ENCODE assay signal across 8 mouse cellular contexts in genomic region chr5:122770806-122771261, GRCm38 (mm10). TPM values are rescaled to one million over a fixed set of nuclear protein-coding genes. Genes with fewer than 3 reads are reported as not detected.
DNase-seq lines count a peak whose midpoint lies in the region; ATAC-seq and TF ChIP-seq lines count a peak whose summit lies in the region.

No protein-coding gene starts in this region.

- no peaks in the 10 kb centered on the region for H3K36me3 ChIP-seq in heart, embryonic 15.5 days
- peaks cover 52% of the 10 kb centered on the region for H3K36me3 ChIP-seq in limb, embryonic 10.5 days
- no peaks in the 10 kb centered on the region for H3K36me3 ChIP-seq in midbrain, postnatal 0 days (ENCODE audit: insufficient read depth, low read length)

- H3K4me1 ChIP-seq in heart, embryonic 15.5 days (replicated peaks), result peaks cover 20% of the 10 kb centered on the region
- H3K4me1 ChIP-seq in limb, embryonic 10.5 days, result peaks cover 24% of the 10 kb centered on the region
- H3K4me1 ChIP-seq in midbrain, postnatal 0 days (ENCODE audit: insufficient read depth, low read length), result no peaks in the 10 kb centered on the region; the same call in 1 of the 2 replicates

- H3K9me3 ChIP-seq in heart, embryonic 15.5 days (replicated peaks), result no peaks in the 10 kb centered on the region
- H3K9me3 ChIP-seq in limb, embryonic 10.5 days (replicated peaks), result no peaks in the 10 kb centered on the region; the same call in 1 of the 2 replicates
- no peaks in the 10 kb centered on the region for H3K9me3 ChIP-seq in midbrain, postnatal 0 days (ENCODE audit: low read length)

- WGBS in heart, embryonic 15.5 days, result 43% methylated on average over 10 of the region's 10 CpGs
- 65% methylated on average over 10 of the region's 10 CpGs for WGBS in limb, embryonic 10.5 days
- 60% methylated on average over 10 of the region's 10 CpGs for WGBS in midbrain, postnatal 0 days

- TF ChIP-seq CTCF in midbrain, postnatal 0 days (IDR thresholded peaks at IDR 0.05), result no peak

- DNase-seq in B cell, adult 2 months, result peak; percentile 46 to 48
- DNase-seq in MN1 (ENCODE audit: low spot score), result peak; percentile 78
- DNase-seq in cerebellum, postnatal 25 days, result peak; percentile 93 to 95
- no peak for DNase-seq in limb, embryonic 10.5 days (ENCODE audit: low spot score)
- peak; percentile 81 for DNase-seq in midbrain, postnatal 0 days (ENCODE audit: low spot score)
- no peak for DNase-seq in left cerebral cortex, adult 9 months (ENCODE audit: low spot score in 2 of 2)

- no peaks in the 10 kb centered on the region for H3K27me3 ChIP-seq in heart, embryonic 15.5 days
- H3K27me3 ChIP-seq in limb, embryonic 10.5 days (ENCODE audit: low read depth, poor library complexity, severe bottlenecking), result no peaks in the 10 kb centered on the region
- no peaks in the 10 kb centered on the region for H3K27me3 ChIP-seq in midbrain, postnatal 0 days (ENCODE audit: insufficient read depth, low read length)

- peak; percentile 50; the same call in 1 of the 2 replicates for ATAC-seq in heart, embryonic 15.5 days (replicated peaks; ENCODE audit: insufficient number of reproducible peaks, insufficient read depth, low FRiP score, low read depth)
- ATAC-seq in midbrain, postnatal 0 days (ENCODE audit: low FRiP score), result no peak
- ATAC-seq in erythroblast, adult 5-6 weeks (replicated peaks; ENCODE audit: low FRiP score, poor library complexity, severe bottlenecking), result no peak

- peak overlapping the region; percentile 30 for H3K4me2 ChIP-seq in heart, embryonic 15.5 days
- H3K4me2 ChIP-seq in midbrain, postnatal 0 days (ENCODE audit: low read depth, low read length, poor library complexity, severe bottlenecking), result peak overlapping the region; percentile 4; the same call in 1 of the 2 replicates

- H3K9ac ChIP-seq in heart, embryonic 15.5 days, result no peak overlapping the region
- no peak overlapping the region for H3K9ac ChIP-seq in midbrain, postnatal 0 days (replicated peaks; ENCODE audit: low read length, poor library complexity, severe bottlenecking)

- no peak overlapping the region for H3K4me3 ChIP-seq in heart, embryonic 15.5 days
- no peak overlapping the region for H3K4me3 ChIP-seq in limb, embryonic 10.5 days
- H3K4me3 ChIP-seq in midbrain, postnatal 0 days (ENCODE audit: low read depth, low read length), result no peak overlapping the region

- H3K27ac ChIP-seq in heart, embryonic 15.5 days, result peak overlapping the region; percentile 79
- H3K27ac ChIP-seq in limb, embryonic 10.5 days, result peak overlapping the region; percentile 65
- H3K27ac ChIP-seq in midbrain, postnatal 0 days (ENCODE audit: low read depth, low read length), result peak overlapping the region; percentile 14; the same call in 1 of the 2 replicates

RNA-seq across cellular contexts. Expression of gene Camkk2, which starts 8.4 kb away (rescaled TPM):
- 11.8 and 17.6 TPM in 2 replicates for polyA plus RNA-seq in heart, embryonic 15.5 days (2015; fragmentation: Nextera tagmentation; extraction: Ambion mirVana)
- polyA plus RNA-seq in limb, embryonic 10.5 days (2016; fragmentation: Nextera tagmentation; extraction: Ambion mirVana), result 29.3 and 30.0 TPM in 2 replicates
- 70.5 and 70.9 TPM in 2 replicates for total RNA-seq in midbrain, postnatal 0 days (2014; rRNA removed)
- polyA plus RNA-seq in midbrain, postnatal 0 days (2015; fragmentation: Nextera tagmentation; extraction: Ambion mirVana), result 66.8 and 67.5 TPM in 2 replicates
- total RNA-seq in erythroblast, adult 5-6 weeks (2015; ENCODE audit: low replicate concordance), result 10.9 and 24.0 TPM in 2 replicates
- 12.8 and 21.6 TPM in 2 replicates for total RNA-seq in erythroblast, adult 5-6 weeks (2017; ENCODE audit: low replicate concordance)

RNA-seq across cellular contexts. Expression of gene Anapc5, which starts 50.3 kb away (rescaled TPM):
- 286 and 337 TPM in 2 replicates for polyA plus RNA-seq in heart, embryonic 15.5 days (2015; fragmentation: Nextera tagmentation; extraction: Ambion mirVana)
- 489 and 505 TPM in 2 replicates for polyA plus RNA-seq in limb, embryonic 10.5 days (2016; fragmentation: Nextera tagmentation; extraction: Ambion mirVana)
- 463 and 516 TPM in 2 replicates for total RNA-seq in midbrain, postnatal 0 days (2014; rRNA removed)
- polyA plus RNA-seq in midbrain, postnatal 0 days (2015; fragmentation: Nextera tagmentation; extraction: Ambion mirVana), result 461 and 464 TPM in 2 replicates
- total RNA-seq in erythroblast, adult 5-6 weeks (2015; ENCODE audit: low replicate concordance), result 76.7 and 89.7 TPM in 2 replicates
- 116 and 153 TPM in 2 replicates for total RNA-seq in erythroblast, adult 5-6 weeks (2017; ENCODE audit: low replicate concordance)

Comparison
In these comparisons a context has a peak if more than half of its experiments do, and no peak if none do; other contexts are left out.
1. DNase-seq: peak in B cell, adult 2 months (2 of 2), MN1 (single experiment), cerebellum, postnatal 25 days (2 of 2) and midbrain, postnatal 0 days (single experiment); none in limb, embryonic 10.5 days (single experiment) and left cerebral cortex, adult 9 months (0 of 2).
2. H3K27ac ChIP-seq: peak in every context shown above with its lines; median percentile 79 in heart, embryonic 15.5 days; 65 in limb, embryonic 10.5 days; 14 in midbrain, postnatal 0 days.